Mouse (Mus musculus) midbrain, embryonic 16.5 days (tissue): ENCODE measurements around the gene Myo5c. TPM values are rescaled to one million over a fixed set of nuclear protein-coding genes. Genes with fewer than 3 reads are reported as not detected.
A peak's percentile ranks its signal among the peaks of the same experiment; 100 is the strongest.

Source experiments
- ATAC-seq: fragments of 200-750 bp; cut with Nextera tagmentation; 2 replicates; pipeline ENCODE4 v1.8.0; 2017; ENCODE audit warnings: moderate TSS enrichment
- H3K27ac ChIP-seq: fragments of 300-500 bp; sonication (generic); 2 replicates; pipeline ENCODE4 v1.5.1; 2014; ENCODE audit warnings: mild to moderate bottlenecking, low read length, mixed read lengths
- H3K27me3 ChIP-seq: fragments of 300-500 bp; sonication (generic); 2 replicates; pipeline ENCODE4 v1.6.1; 2014; ENCODE audit warnings: low read depth, low read length, mixed read lengths; ENCODE audit not compliant: control insufficient read depth, insufficient read depth
- H3K36me3 ChIP-seq: fragments of 300-500 bp; sonication (generic); 2 replicates; pipeline ENCODE4 v1.6.1; 2014; ENCODE audit warnings: mild to moderate bottlenecking, low read length, moderate library complexity, mixed read lengths; ENCODE audit not compliant: control insufficient read depth, insufficient read depth
- H3K4me1 ChIP-seq: fragments of 300-500 bp; sonication (generic); 2 replicates; pipeline ENCODE4 v1.6.1; 2014; ENCODE audit warnings: mild to moderate bottlenecking, low read length, mixed read lengths; ENCODE audit not compliant: control insufficient read depth, insufficient read depth
- H3K4me2 ChIP-seq: fragments of 300-500 bp; sonication (generic); 2 replicates; pipeline ENCODE4 v1.6.1; 2014; ENCODE audit warnings: mild to moderate bottlenecking, low read length, mixed read lengths
- H3K4me3 ChIP-seq: fragments of 300-500 bp; sonication (generic); 2 replicates; pipeline ENCODE4 v1.5.1; 2014; ENCODE audit warnings: low read depth, mild to moderate bottlenecking, low read length, moderate library complexity, mixed read lengths
- H3K9ac ChIP-seq: fragments of 300-500 bp; sonication (generic); 2 replicates; pipeline ENCODE4 v1.6.1; 2014; ENCODE audit warnings: low read depth, low read length, mixed read lengths
- H3K9me3 ChIP-seq: fragments of 300-500 bp; sonication (generic); replicated peaks from 2 replicates; pipeline ENCODE4 v1.6.1; 2014; ENCODE audit warnings: mild to moderate bottlenecking, low read length, mixed read lengths; ENCODE audit not compliant: control insufficient read depth, poor library complexity, severe bottlenecking
- WGBS: fragments of 180-500 bp; shearing (Covaris S2); extraction: QIAGEN DNeasy Blood & Tissue Kit; methylation state at CpG from one replicate; pipeline ENCODE4 v1.1.7; 2014; 5-methylcytosine and 5-hydroxymethylcytosine counted together
- polyA plus RNA-seq: library from polyadenylated mRNA; unstranded; fragments of >200 nt; fragmentation: Nextera tagmentation; extraction: Ambion mirVana; gene quantifications from 2 replicates; pipeline ENCODE4 v1.2.1, GENCODE M21; 2015

Gene Myo5c
- polyA plus RNA-seq, 1 experiment from 2014 or later: 0.53 TPM

- no peak overlapping the region for H3K9ac ChIP-seq
- WGBS: 82% methylated on average over 6 of the region's 6 CpGs
- no peak overlapping the region for H3K4me2 ChIP-seq
- no peaks in the 10 kb centered on the region for H3K27me3 ChIP-seq
- H3K4me1 ChIP-seq: no peaks in the 10 kb centered on the region
- no peaks in the 10 kb centered on the region for H3K36me3 ChIP-seq
- H3K4me3 ChIP-seq: no peak overlapping the region
- no peak overlapping the region for H3K27ac ChIP-seq
- no peaks in the 10 kb centered on the region for H3K9me3 ChIP-seq
- no peak for ATAC-seq
Measured at GRCm38 (mm10) chr9:75285363-75285762, 53.5 kb downstream of the Myo5c start.

- Histone ChIP-seq H3K4me2 (no peak overlapping the region), H3K27ac (no peak overlapping the region), H3K4me1 (no peaks in the 10 kb centered on the region), H3K27me3 (no peaks in the 10 kb centered on the region), H3K9me3 (no peaks in the 10 kb centered on the region), H3K4me3 (no peak overlapping the region), H3K36me3 (no peaks in the 10 kb centered on the region), H3K9ac (no peak overlapping the region)
- WGBS: 51% methylated on average over 6 of the region's 6 CpGs
- no peak for ATAC-seq
Measured at GRCm38 (mm10) chr9:75287636-75288035, 55.8 kb downstream of the Myo5c start.

GRCm38 (mm10) chr9:75289545-75289944 lies 57.7 kb downstream of the Myo5c start:
- Histone ChIP-seq H3K9me3 (no peaks in the 10 kb centered on the region), H3K4me1 (no peaks in the 10 kb centered on the region), H3K9ac (no peak overlapping the region), H3K27ac (no peak overlapping the region), H3K4me3 (no peak overlapping the region), H3K36me3 (no peaks in the 10 kb centered on the region), H3K27me3 (no peaks in the 10 kb centered on the region), H3K4me2 (no peak overlapping the region)
- 52% methylated on average over 4 of the region's 4 CpGs for WGBS
- ATAC-seq: no peak

GRCm38 (mm10) chr9:75299342-75299741 lies 67.5 kb downstream of the Myo5c start:
- 86% methylated on average over 2 of the region's 2 CpGs for WGBS
- Histone ChIP-seq H3K9ac (no peak overlapping the region), H3K4me3 (no peak overlapping the region), H3K4me1 (no peaks in the 10 kb centered on the region), H3K27me3 (no peaks in the 10 kb centered on the region), H3K4me2 (no peak overlapping the region), H3K27ac (no peak overlapping the region), H3K36me3 (no peaks in the 10 kb centered on the region), H3K9me3 (no peaks in the 10 kb centered on the region)
- ATAC-seq: no peak

- WGBS: 82% methylated on average over 2 of the region's 2 CpGs
- Histone ChIP-seq H3K4me3 (no peak overlapping the region), H3K4me2 (no peak overlapping the region)
Measured at GRCm38 (mm10) chr9:75303033-75303432, 71.2 kb downstream of the Myo5c start.

GRCm38 (mm10) chr9:75303701-75304261 lies 72.0 kb downstream of the Myo5c start:
- peak overlapping the region; percentile 29 for H3K4me2 ChIP-seq
- no peak for ATAC-seq
- no peaks in the 10 kb centered on the region for H3K36me3 ChIP-seq
- H3K9ac ChIP-seq: no peak overlapping the region
- H3K4me3 ChIP-seq: no peak overlapping the region; the same call in 1 of the 2 replicates
- no peaks in the 10 kb centered on the region for H3K9me3 ChIP-seq
- no peaks in the 10 kb centered on the region for H3K4me1 ChIP-seq
- WGBS: 41% methylated on average over 16 of the region's 16 CpGs
- H3K27ac ChIP-seq: no peak overlapping the region
- H3K27me3 ChIP-seq: no peaks in the 10 kb centered on the region

More at GRCm38 (mm10) chr9:75303033-75303432, 71.2 kb downstream of the Myo5c start:
- no peaks in the 10 kb centered on the region for H3K9me3 ChIP-seq
- no peaks in the 10 kb centered on the region for H3K27me3 ChIP-seq
- H3K27ac ChIP-seq: no peak overlapping the region
- no peak for ATAC-seq
- H3K9ac ChIP-seq: no peak overlapping the region
- H3K36me3 ChIP-seq: no peaks in the 10 kb centered on the region
- H3K4me1 ChIP-seq: no peaks in the 10 kb centered on the region

- Histone ChIP-seq H3K9me3 (no peaks in the 10 kb centered on the region), H3K9ac (no peak overlapping the region), H3K27me3 (no peaks in the 10 kb centered on the region), H3K4me3 (no peak overlapping the region), H3K27ac (no peak overlapping the region), H3K4me1 (no peaks in the 10 kb centered on the region), H3K36me3 (no peaks in the 10 kb centered on the region), H3K4me2 (peak overlapping the region; percentile 29; the same call in 1 of the 2 replicates)
- ATAC-seq: no peak
- 30% methylated on average over 7 of the region's 7 CpGs for WGBS
Measured at GRCm38 (mm10) chr9:75304286-75304685, 72.5 kb downstream of the Myo5c start.

GRCm38 (mm10) chr9:75306126-75306898 lies 74.5 kb downstream of the Myo5c start, which contains the start of gene Gnb5:
Gene Gnb5, plus strand, starts transcription at chr9:75306288.
- Histone ChIP-seq H3K27ac (no peak within 1 kb of the TSS), H3K9me3 (no peaks in the 10 kb centered on the region), H3K27me3 (no peaks in the 10 kb centered on the region), H3K4me1 (no peaks in the 10 kb centered on the region), H3K36me3 (no peaks in the 10 kb centered on the region), H3K9ac (no peak within 1 kb of the TSS), H3K4me2 (no peak within 1 kb of the TSS), H3K4me3 (no peak within 1 kb of the TSS)
- ATAC-seq: no peak
- 61% methylated on average over 11 of the region's 11 CpGs for WGBS

GRCm38 (mm10) chr9:75307015-75307414 lies 75.2 kb downstream of the Myo5c start:
- WGBS: 86% methylated on average over 5 of the region's 5 CpGs
- no peak overlapping the region for H3K4me3 ChIP-seq
- no peaks in the 10 kb centered on the region for H3K36me3 ChIP-seq
- ATAC-seq: no peak
- no peaks in the 10 kb centered on the region for H3K27me3 ChIP-seq
- H3K4me2 ChIP-seq: no peak overlapping the region
- H3K27ac ChIP-seq: no peak overlapping the region
- no peaks in the 10 kb centered on the region for H3K4me1 ChIP-seq
- no peak overlapping the region for H3K9ac ChIP-seq
- no peaks in the 10 kb centered on the region for H3K9me3 ChIP-seq
